Mouse (Mus musculus): ENCODE data around the gene Olfr922.

Gene Olfr922

GRCm38 (mm10) chr9:38814314-38814713 is at the start of gene Olfr922:
Gene Olfr922, plus strand, starts transcription at chr9:38814614.
- H3K36me3 ChIP-seq (ENCODE audit: control insufficient read depth, insufficient read depth, low read length, poor library complexity, severe bottlenecking) = no peaks in the 10 kb centered on the region
- no peaks in the 10 kb centered on the region for H3K27me3 ChIP-seq (ENCODE audit: control insufficient read depth, insufficient read depth, low read length, poor library complexity, severe bottlenecking)
- no peak for DNase-seq (ENCODE audit: low read depth, low spot score)

GRCm38 (mm10) chr9:38772768-38773167 is 41.6 kb upstream of the Olfr922 start, which contains the start of gene Olfr921:
Gene Olfr921, plus strand, starts transcription at chr9:38773068.
- no peaks in the 10 kb centered on the region for H3K27me3 ChIP-seq (ENCODE audit: control insufficient read depth, insufficient read depth, low read length, poor library complexity, severe bottlenecking)
- DNase-seq (ENCODE audit: low read depth, low spot score) = no peak
- no peaks in the 10 kb centered on the region for H3K36me3 ChIP-seq (ENCODE audit: control insufficient read depth, insufficient read depth, low read length, poor library complexity, severe bottlenecking)

- no peaks in the 10 kb centered on the region for H3K27me3 ChIP-seq (ENCODE audit: control insufficient read depth, insufficient read depth, low read length, poor library complexity, severe bottlenecking)
- no peaks in the 10 kb centered on the region for H3K36me3 ChIP-seq (ENCODE audit: control insufficient read depth, insufficient read depth, low read length, poor library complexity, severe bottlenecking)
- no peak for DNase-seq (ENCODE audit: low read depth, low spot score)
Observed at GRCm38 (mm10) chr9:38792689-38793088, 21.7 kb upstream of the Olfr922 start.

- Histone ChIP-seq H3K36me3 (ENCODE audit: control insufficient read depth, insufficient read depth, low read length, poor library complexity, severe bottlenecking) (no peaks in the 10 kb centered on the region), H3K27me3 (ENCODE audit: control insufficient read depth, insufficient read depth, low read length, poor library complexity, severe bottlenecking) (no peaks in the 10 kb centered on the region)
- no peak for DNase-seq (ENCODE audit: low read depth, low spot score)
Observed at GRCm38 (mm10) chr9:38805696-38806095, 8.7 kb upstream of the Olfr922 start.

- Histone ChIP-seq H3K27me3 (ENCODE audit: control insufficient read depth, insufficient read depth, low read length, poor library complexity, severe bottlenecking) (no peaks in the 10 kb centered on the region), H3K36me3 (ENCODE audit: control insufficient read depth, insufficient read depth, low read length, poor library complexity, severe bottlenecking) (no peaks in the 10 kb centered on the region)
- no peak for DNase-seq (ENCODE audit: low read depth, low spot score)
Observed at GRCm38 (mm10) chr9:38815458-38815986, 1.1 kb downstream of the Olfr922 start.

GRCm38 (mm10) chr9:38826245-38826644 is 11.8 kb downstream of the Olfr922 start, which contains the start of gene Olfr923:
Gene Olfr923, plus strand, starts transcription at chr9:38826545.
- Histone ChIP-seq H3K27me3 (ENCODE audit: control insufficient read depth, insufficient read depth, low read length, poor library complexity, severe bottlenecking) (no peaks in the 10 kb centered on the region), H3K36me3 (ENCODE audit: control insufficient read depth, insufficient read depth, low read length, poor library complexity, severe bottlenecking) (no peaks in the 10 kb centered on the region)
- DNase-seq (ENCODE audit: low read depth, low spot score) = no peak

GRCm38 (mm10) chr9:38833027-38833426 is 18.6 kb downstream of the Olfr922 start:
- no peak for DNase-seq (ENCODE audit: low read depth, low spot score)
- no peaks in the 10 kb centered on the region for H3K27me3 ChIP-seq (ENCODE audit: control insufficient read depth, insufficient read depth, low read length, poor library complexity, severe bottlenecking)

GRCm38 (mm10) chr9:38844149-38844548 is 29.7 kb downstream of the Olfr922 start, which contains the start of gene Olfr924:
Gene Olfr924, plus strand, starts transcription at chr9:38844449.
- Histone ChIP-seq H3K27me3 (ENCODE audit: control insufficient read depth, insufficient read depth, low read length, poor library complexity, severe bottlenecking) (no peaks in the 10 kb centered on the region), H3K36me3 (ENCODE audit: control insufficient read depth, insufficient read depth, low read length, poor library complexity, severe bottlenecking) (no peaks in the 10 kb centered on the region)
- DNase-seq (ENCODE audit: low read depth, low spot score) = no peak

More at GRCm38 (mm10) chr9:38833027-38833426, 18.6 kb downstream of the Olfr922 start:
- H3K36me3 ChIP-seq (ENCODE audit: control insufficient read depth, insufficient read depth, low read length, poor library complexity, severe bottlenecking) = no peaks in the 10 kb centered on the region

- no peaks in the 10 kb centered on the region for H3K27me3 ChIP-seq (ENCODE audit: control insufficient read depth, insufficient read depth, low read length, poor library complexity, severe bottlenecking)
- no peak for DNase-seq (ENCODE audit: low read depth, low spot score)
- no peaks in the 10 kb centered on the region for H3K36me3 ChIP-seq (ENCODE audit: control insufficient read depth, insufficient read depth, low read length, poor library complexity, severe bottlenecking)
Observed at GRCm38 (mm10) chr9:38854760-38855159, 40.3 kb downstream of the Olfr922 start, which contains the start of gene Olfr26. Gene Olfr26, plus strand, starts transcription at chr9:38855060.

Data from splenic B cell, adult 2 months (primary cell).